Mouse (Mus musculus): ENCODE data around the gene Tmem63a. TPM values are rescaled to one million over a fixed set of nuclear protein-coding genes. Genes with fewer than 3 reads are reported as not detected.
"Not testable (repeated sequence)": the region's sequence is repeated elsewhere in the genome, so short reads cannot be mapped to it uniquely, and the experiment has no call there.

Gene Tmem63a
- polyA plus RNA-seq, 1 experiment from 2014 or later: 8.0 TPM

DNA sequence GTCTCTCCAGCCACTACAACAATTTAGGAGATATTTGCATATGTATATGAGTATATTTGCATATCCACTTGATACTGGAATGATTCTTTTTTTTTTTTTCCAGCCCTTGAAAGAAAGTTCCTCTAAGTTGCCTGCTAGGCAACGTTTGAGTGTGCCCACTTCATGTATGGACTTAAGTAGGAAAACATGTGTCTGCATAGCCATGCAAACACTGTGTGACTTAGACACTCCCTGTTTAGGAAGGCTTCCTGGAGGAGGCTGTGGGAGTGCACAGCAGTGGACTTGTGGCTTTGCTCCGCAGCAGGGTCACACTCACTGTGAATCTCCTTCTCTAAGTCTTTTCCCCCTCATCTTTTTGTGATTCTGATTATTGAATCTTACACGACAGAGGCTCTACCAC is 16.7 kb downstream of the Tmem63a start:
- Histone ChIP-seq H3K9ac (no peak overlapping the region), H3K27me3 (no peaks in the 10 kb centered on the region), H3K4me1 (replicated peaks) (peaks cover 4% of the 10 kb centered on the region; the same call in 1 of the 2 replicates), H3K4me2 (no peak overlapping the region), H3K9me3 (replicated peaks) (no peaks in the 10 kb centered on the region), H3K27ac (replicated peaks) (no peak overlapping the region), H3K36me3 (replicated peaks) (peaks cover 73% of the 10 kb centered on the region), H3K4me3 (replicated peaks) (no peak overlapping the region)
- ATAC-seq (ENCODE audit: insufficient read depth): no peak
- 62% methylated on average over 3 of the region's 3 CpGs for WGBS (ENCODE audit: insufficient replicate concordance)

DNA sequence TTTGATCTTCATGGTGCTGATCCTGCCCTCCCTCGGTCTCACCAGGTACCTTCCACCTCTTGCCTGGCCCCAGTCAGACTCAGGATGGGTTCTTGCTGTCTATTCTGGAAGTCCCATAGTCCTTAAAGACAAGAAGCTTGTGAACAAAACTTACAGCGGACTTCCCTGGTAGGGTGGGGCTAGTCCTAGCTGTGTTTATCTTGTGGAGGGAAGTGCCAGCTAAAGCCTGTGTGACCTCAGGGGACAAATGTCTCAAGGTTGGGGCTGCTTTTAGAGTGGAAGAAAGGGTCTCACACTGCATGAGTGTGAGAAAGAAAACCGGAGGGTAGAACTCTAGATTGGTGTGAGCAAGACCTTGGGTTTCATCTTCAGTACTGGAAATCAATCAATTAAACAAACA is 23.6 kb downstream of the Tmem63a start:
- WGBS (ENCODE audit: insufficient replicate concordance): 71% methylated on average over 3 of the region's 3 CpGs
- no peaks in the 10 kb centered on the region for H3K27me3 ChIP-seq
- no peak overlapping the region for H3K4me2 ChIP-seq
- peaks cover 86% of the 10 kb centered on the region for H3K36me3 ChIP-seq (replicated peaks)
- H3K9me3 ChIP-seq (replicated peaks): no peaks in the 10 kb centered on the region
- H3K27ac ChIP-seq (replicated peaks): no peak overlapping the region
- H3K9ac ChIP-seq: no peak overlapping the region
- H3K4me1 ChIP-seq (replicated peaks): no peaks in the 10 kb centered on the region
- ATAC-seq (ENCODE audit: insufficient read depth): no peak
- no peak overlapping the region for H3K4me3 ChIP-seq (replicated peaks)

DNA sequence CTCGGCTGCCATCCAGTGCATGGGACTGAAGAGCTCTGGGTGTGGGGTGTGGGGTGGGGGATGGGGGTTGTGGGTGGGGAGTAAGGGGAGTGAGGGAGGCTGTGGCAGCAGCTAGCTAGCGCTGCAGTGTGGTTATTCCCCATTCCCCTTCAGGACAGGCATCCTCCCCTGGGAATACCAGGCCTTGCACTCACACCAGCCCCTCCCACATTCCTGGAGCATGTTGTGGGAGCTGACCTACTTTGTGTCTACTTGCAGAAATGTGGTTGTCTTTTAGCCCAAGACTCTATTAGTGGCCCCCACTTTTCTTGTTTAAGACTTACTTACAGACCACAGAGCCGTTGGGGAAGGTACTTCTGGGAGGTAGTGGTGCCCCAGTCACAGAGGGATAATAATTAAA is 24.4 kb downstream of the Tmem63a start:
- no peaks in the 10 kb centered on the region for H3K27me3 ChIP-seq
- no peak overlapping the region for H3K9ac ChIP-seq
- WGBS (ENCODE audit: insufficient replicate concordance): 65% methylated on average over 3 of the region's 3 CpGs
- no peaks in the 10 kb centered on the region for H3K4me1 ChIP-seq (replicated peaks)
- no peak for ATAC-seq (ENCODE audit: insufficient read depth)
- H3K36me3 ChIP-seq (replicated peaks): peaks cover 86% of the 10 kb centered on the region
- no peak overlapping the region for H3K4me3 ChIP-seq (replicated peaks)
- H3K9me3 ChIP-seq (replicated peaks): no peaks in the 10 kb centered on the region
- H3K27ac ChIP-seq (replicated peaks): no peak overlapping the region
- H3K4me2 ChIP-seq: no peak overlapping the region

DNA sequence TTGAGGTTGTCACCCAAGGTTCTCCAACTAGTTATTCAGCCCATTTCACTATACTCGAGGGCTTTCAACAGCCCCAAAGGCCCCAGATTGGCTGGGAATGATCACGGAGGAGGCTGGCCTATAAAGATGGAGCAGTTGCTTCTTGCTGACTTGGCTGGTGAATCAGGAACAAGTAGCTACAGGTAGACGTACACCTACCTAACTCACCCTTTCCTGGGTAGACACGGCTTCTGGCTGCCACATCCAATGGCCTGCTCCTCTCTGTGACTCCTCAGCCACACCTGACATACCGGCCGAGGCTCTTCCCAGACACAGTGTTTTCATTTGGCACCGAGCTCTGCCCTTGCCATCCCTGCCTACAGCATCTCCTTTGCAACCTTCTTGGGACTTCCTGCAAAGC is 25.1 kb downstream of the Tmem63a start:
- peaks cover 86% of the 10 kb centered on the region for H3K36me3 ChIP-seq (replicated peaks)
- 79% methylated on average over 7 of the region's 7 CpGs for WGBS (ENCODE audit: insufficient replicate concordance)
- H3K27me3 ChIP-seq: no peaks in the 10 kb centered on the region
- H3K9me3 ChIP-seq (replicated peaks): no peaks in the 10 kb centered on the region
- no peak overlapping the region for H3K4me2 ChIP-seq
- no peaks in the 10 kb centered on the region for H3K4me1 ChIP-seq (replicated peaks)
- H3K9ac ChIP-seq: no peak overlapping the region
- H3K4me3 ChIP-seq (replicated peaks): no peak overlapping the region
- ATAC-seq (ENCODE audit: insufficient read depth): no peak
- H3K27ac ChIP-seq (replicated peaks): no peak overlapping the region

DNA sequence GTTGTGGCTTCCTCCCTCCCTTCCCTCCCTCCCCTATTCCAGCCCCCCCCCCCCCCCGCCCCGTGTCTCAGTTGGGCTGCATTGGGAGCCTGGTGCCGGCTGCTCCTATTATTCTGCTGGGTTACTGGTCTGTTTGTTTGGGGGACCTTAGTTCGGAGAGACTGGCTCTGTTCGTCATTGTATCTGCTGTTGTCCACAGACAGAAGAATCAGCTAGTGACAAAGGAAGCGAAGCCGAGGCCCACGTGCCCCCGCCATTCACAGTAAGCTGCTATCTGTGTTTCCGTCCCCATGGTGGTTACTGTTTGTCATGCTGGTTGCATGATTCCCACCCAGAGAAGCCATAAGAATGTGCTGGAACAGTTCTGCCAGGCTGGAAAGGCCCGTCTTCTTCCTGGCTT is 30.8 kb downstream of the Tmem63a start:
- H3K4me3 ChIP-seq (replicated peaks): no peak overlapping the region
- H3K36me3 ChIP-seq (replicated peaks): peaks cover 56% of the 10 kb centered on the region
- 0 out of 2 replicates have a peak, but pooled peaks cover 3% of the 10 kb centered on the region for H3K27me3 ChIP-seq
- H3K4me1 ChIP-seq (replicated peaks): peaks cover 3% of the 10 kb centered on the region
- H3K4me2 ChIP-seq: no peak overlapping the region
- H3K9ac ChIP-seq: no peak overlapping the region
- ATAC-seq (ENCODE audit: insufficient read depth): no peak
- WGBS (ENCODE audit: insufficient replicate concordance): 75% methylated on average over 10 of the region's 11 CpGs
- no peaks in the 10 kb centered on the region for H3K9me3 ChIP-seq (replicated peaks)
- no peak overlapping the region for H3K27ac ChIP-seq (replicated peaks)

DNA sequence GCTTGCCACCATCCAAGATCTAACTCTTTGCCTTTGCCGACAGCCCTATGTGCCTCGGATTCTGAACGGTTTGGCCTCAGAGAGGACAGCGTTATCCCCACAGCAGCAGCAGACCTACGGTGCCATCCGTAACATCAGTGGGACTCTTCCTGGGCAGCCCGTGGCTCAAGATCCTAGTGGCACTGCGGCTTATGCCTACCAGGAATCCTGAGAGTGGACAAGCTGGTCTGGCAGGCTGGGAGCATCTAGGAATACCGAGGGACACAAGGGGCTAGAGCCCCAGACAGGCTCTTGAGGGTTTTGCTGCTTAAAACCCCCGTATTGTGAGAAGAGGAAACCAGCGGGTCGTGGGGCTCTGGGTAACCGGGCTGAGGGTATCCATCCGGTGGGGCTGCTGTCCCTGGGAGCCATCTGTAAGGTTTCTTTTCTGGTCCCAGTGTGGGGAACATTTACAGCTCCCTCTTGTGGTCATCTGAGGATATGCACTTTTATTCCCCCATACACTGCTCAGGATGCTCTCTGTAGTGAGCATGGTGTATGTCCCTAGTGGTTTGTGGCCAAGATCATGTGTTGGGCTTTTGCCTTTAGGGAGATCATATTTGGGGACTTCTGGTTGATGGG is 32.1 kb downstream of the Tmem63a start:
- Histone ChIP-seq H3K9ac (no peak overlapping the region), H3K27me3 (0 out of 2 replicates have a peak, but pooled peaks cover 3% of the 10 kb centered on the region), H3K4me1 (replicated peaks) (peaks cover 3% of the 10 kb centered on the region), H3K4me3 (replicated peaks) (no peak overlapping the region), H3K9me3 (replicated peaks) (no peaks in the 10 kb centered on the region), H3K4me2 (no peak overlapping the region), H3K27ac (replicated peaks) (no peak overlapping the region), H3K36me3 (replicated peaks) (peaks cover 44% of the 10 kb centered on the region)
- 55% methylated on average over 14 of the region's 14 CpGs for WGBS (ENCODE audit: insufficient replicate concordance)
- peak; percentile 51 for ATAC-seq (ENCODE audit: insufficient read depth)

DNA sequence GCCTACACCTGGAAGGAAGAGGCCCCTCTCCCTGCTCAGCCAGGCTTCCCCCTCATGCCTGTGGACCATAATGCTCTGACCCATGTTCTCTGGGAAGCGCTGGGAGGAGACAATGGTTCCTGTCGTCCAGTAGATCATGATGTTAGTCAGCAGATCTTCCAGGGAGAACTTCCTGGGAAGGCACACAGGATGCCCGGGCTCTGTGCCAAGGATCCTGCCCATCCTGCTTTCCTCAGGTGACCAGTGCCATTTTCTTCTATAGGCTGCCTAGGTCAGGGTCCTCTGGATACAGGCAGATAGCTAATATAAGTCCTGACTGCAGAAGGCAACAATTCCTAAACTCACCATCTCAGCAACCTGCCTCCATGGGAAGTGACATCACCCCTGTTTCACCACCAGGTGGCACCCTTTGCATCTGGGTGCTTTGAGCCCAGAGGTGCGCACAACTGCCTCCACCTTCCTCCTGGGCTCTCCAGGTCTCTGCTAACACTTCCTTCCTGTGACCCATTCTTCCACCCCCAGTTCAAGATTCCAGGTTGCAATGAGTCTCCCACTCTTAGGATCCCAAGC is 34.1 kb downstream of the Tmem63a start:
- Histone ChIP-seq H3K4me1 (replicated peaks) (peaks cover 14% of the 10 kb centered on the region), H3K9me3 (replicated peaks) (no peaks in the 10 kb centered on the region), H3K27me3 (0 out of 2 replicates have a peak, but pooled peaks cover 3% of the 10 kb centered on the region), H3K9ac (no peak overlapping the region), H3K4me2 (no peak overlapping the region), H3K4me3 (replicated peaks) (no peak overlapping the region), H3K36me3 (replicated peaks) (peaks cover 29% of the 10 kb centered on the region), H3K27ac (replicated peaks) (no peak overlapping the region)
- ATAC-seq (ENCODE audit: insufficient read depth): no peak
- 52% methylated on average over 4 of the region's 4 CpGs for WGBS (ENCODE audit: insufficient replicate concordance)

DNA sequence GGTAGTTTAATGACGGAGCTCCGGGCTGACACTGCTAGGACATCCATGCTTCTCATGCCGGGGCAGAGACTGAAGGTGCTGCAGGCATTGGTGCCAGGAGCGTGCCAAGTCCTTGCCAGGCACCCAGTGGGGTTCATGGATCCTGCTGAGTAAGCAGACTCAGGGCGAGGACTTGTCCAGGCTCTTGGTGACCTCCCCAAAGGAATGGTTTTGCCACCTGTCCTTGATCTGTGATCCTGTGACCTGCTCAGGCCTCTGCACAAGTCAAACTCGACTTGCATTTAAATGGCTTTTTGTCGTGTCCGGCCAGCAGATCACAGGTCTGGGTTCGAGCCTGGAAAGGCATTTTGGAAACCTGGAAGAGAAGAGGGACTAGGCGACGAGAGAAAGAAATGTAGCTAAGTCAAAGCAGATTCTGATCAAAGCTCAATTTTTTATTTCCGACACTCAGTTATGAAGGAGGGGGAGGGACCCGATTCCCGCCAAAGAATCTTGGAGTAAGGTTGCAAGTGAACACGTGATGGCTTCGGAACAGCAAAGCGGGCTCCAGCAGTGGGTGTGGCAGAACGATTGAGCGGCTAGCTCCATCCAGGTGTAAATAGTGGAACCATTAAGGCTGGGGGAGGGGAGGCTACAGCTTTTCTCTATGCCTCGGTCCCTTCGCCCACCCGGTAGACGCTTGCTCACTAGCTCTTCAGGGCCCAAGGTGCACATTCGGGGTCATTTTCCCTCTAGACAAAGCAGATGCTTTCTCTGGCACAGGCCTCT is 37.5 kb downstream of the Tmem63a start:
- ATAC-seq (ENCODE audit: insufficient read depth): no peak
- H3K27me3 ChIP-seq: 0 out of 2 replicates have a peak, but pooled peaks cover 3% of the 10 kb centered on the region
- no peak overlapping the region for H3K4me3 ChIP-seq (replicated peaks)
- H3K4me2 ChIP-seq: no peak overlapping the region
- 71% methylated on average over 24 of the region's 24 CpGs for WGBS (ENCODE audit: insufficient replicate concordance)
- no peaks in the 10 kb centered on the region for H3K9me3 ChIP-seq (replicated peaks)
- peaks cover 17% of the 10 kb centered on the region for H3K4me1 ChIP-seq (replicated peaks)
- H3K36me3 ChIP-seq (replicated peaks): 0 out of 2 replicates have a peak, but pooled peaks cover 5% of the 10 kb centered on the region
- no peak overlapping the region for H3K9ac ChIP-seq
- H3K27ac ChIP-seq (replicated peaks): no peak overlapping the region

DNA sequence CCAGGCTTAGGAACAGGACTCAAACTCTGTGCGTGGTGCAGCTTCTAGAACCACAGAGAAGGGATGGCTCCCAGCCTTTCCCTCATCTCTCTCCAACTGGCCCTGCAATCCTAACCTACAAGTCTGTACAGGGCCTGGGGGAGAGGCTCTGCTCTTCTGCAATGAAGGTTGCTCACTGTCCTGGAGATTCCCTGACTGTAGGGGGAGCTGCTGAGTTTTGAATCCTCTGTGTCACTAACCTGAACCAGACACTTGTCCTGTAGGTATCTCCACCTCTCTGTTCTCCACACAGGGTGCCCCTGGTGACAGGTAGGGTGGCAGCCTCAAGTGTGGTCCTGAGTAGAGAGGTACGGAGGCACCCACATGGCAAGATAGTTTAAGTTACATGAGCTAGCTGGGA is 38.3 kb downstream of the Tmem63a start:
- no peak overlapping the region for H3K9ac ChIP-seq
- no peak for ATAC-seq (ENCODE audit: insufficient read depth)
- H3K4me2 ChIP-seq: no peak overlapping the region
- H3K4me1 ChIP-seq (replicated peaks): peaks cover 17% of the 10 kb centered on the region
- 49% methylated on average over 2 of the region's 2 CpGs for WGBS (ENCODE audit: insufficient replicate concordance)
- H3K4me3 ChIP-seq (replicated peaks): no peak overlapping the region
- H3K27ac ChIP-seq (replicated peaks): no peak overlapping the region
- no peaks in the 10 kb centered on the region for H3K36me3 ChIP-seq (replicated peaks)
- 0 out of 2 replicates have a peak, but pooled peaks cover 6% of the 10 kb centered on the region for H3K27me3 ChIP-seq
- no peaks in the 10 kb centered on the region for H3K9me3 ChIP-seq (replicated peaks)

DNA sequence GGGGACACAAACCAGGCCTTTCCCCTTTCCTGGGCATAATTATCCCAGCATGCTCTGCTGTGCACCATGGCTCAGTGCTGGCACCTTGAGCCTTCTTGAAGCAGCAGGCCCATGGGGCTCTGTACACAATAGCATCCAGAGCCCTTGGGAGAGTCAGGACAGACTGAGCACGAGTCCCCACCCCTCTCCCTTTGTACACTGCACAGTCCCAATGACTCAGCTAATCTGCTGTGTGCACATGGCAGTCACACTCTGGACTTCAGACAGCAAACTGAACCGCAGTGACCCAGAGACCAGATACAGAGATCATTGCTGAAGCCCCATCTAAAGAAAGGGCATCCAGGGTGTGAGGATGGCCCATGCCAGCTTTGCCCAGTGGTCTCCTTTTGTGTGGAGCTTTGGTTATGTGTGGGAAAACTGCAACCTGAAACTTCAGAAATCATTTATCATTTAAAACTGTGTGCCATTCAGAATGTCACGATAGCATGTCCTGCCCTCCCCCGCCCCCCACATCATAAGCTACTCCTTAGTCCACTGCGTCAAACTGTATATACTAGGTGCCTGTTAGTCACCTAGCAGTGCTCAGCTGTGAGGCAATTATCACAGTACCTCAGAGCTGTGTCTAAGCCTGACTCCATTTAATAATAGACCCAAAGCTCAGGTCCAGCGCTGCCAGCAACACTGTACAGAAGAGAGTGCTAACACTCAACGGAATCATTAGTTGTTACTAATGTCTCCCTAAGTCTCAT is 39.3 kb downstream of the Tmem63a start:
- not testable (repeated sequence) for H3K9me3 ChIP-seq (replicated peaks); H3K36me3 ChIP-seq (replicated peaks); H3K9ac ChIP-seq; H3K27me3 ChIP-seq; H3K4me2 ChIP-seq; H3K4me3 ChIP-seq (replicated peaks)
- ATAC-seq (ENCODE audit: insufficient read depth): peak; percentile 91
- Histone ChIP-seq H3K27ac (replicated peaks) (0 out of 2 replicates have a peak overlapping the region, but pooled peaks have one; percentile 29), H3K4me1 (replicated peaks) (peaks cover 17% of the 10 kb centered on the region)
- WGBS (ENCODE audit: insufficient replicate concordance): 54% methylated on average over 7 of the region's 7 CpGs

DNA sequence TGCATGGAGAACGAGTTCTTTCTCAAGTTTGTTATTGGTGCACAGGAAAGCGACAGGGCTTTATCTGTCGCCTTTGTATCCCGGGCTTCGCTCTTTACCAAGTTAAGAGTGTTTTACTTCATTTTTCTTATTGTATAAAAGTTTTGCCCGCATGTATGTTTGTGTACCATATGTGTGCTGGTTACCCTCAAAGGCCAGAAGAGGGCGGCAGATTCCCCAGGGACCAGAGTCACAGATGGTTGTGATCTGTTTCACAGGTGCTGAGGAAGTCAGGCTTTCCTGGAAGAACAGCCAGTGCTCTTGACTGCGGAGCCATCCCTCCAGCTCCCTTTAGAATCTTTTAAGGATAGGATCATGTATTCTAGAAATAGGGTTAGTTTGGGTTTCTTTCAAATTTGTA is 44.6 kb downstream of the Tmem63a start:
- Histone ChIP-seq H3K4me1 (replicated peaks) (peaks cover under 1% of the 10 kb centered on the region; the same call in 1 of the 2 replicates), H3K4me3 (replicated peaks) (no peak overlapping the region), H3K36me3 (replicated peaks) (no peaks in the 10 kb centered on the region), H3K4me2 (no peak overlapping the region), H3K9ac (no peak overlapping the region), H3K27me3 (0 out of 2 replicates have a peak, but pooled peaks cover 3% of the 10 kb centered on the region), H3K9me3 (replicated peaks) (no peaks in the 10 kb centered on the region), H3K27ac (replicated peaks) (no peak overlapping the region)
- ATAC-seq (ENCODE audit: insufficient read depth): no peak
- WGBS (ENCODE audit: insufficient replicate concordance): 83% methylated on average over 8 of the region's 8 CpGs

All from liver, embryonic 15.5 days (tissue).